Mouse (Mus musculus): ENCODE data around the gene Dna2. TPM values are rescaled to one million over a fixed set of nuclear protein-coding genes. Genes with fewer than 3 reads are reported as not detected.

Gene Dna2
- polyA plus RNA-seq, 1 experiment from 2014 or later, result 22.0 TPM

DNA sequence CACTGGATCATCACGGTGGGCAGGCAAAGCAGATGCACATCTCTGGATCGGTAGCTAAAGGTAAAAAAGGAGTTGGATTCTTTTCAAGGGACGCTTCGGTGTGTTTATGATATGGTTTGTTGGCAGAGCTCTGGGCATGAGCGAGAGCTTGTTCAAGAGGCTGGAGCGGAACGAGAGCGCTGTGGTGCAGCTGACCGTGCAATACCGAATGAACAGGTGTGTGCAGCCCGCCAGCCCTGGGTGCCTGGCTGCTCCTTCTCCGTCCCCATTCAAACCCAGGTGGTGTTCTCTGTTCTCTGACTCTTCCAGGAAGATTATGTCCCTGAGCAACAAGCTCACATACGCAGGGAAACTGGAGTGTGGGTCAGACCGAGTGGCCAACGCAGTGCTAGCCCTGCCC is 19.5 kb downstream of the Dna2 start:
- no peak for ATAC-seq (ENCODE audit: low FRiP score)
- WGBS, result 96% methylated on average over 15 of the region's 15 CpGs

DNA sequence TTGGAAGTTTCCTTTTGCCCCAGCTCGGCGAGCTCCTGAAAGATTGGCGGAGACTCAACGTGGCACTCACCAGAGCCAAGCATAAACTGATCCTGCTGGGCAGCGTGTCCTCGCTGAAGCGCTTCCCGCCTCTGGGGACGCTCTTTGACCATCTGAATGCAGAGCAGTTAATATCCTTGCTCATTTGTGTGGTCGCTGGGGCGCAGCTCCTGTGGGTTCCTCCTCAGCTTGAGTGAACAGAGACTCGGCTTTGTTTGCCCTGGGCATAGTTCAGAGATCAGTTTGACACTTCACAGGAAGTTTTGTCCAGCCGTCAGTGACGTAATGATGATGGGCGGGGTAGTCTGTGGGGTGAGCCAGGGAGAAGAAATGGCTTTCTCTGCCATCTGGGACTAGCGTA is 25.0 kb downstream of the Dna2 start:
- no peaks in the 10 kb centered on the region for H3K27me3 ChIP-seq (ENCODE audit: control insufficient read depth, insufficient read depth, low read length)
- no peaks in the 10 kb centered on the region for H3K9me3 ChIP-seq (ENCODE audit: control insufficient read depth, low read length)
- H3K27ac ChIP-seq (ENCODE audit: low read depth, low read length), result no peak overlapping the region
- no peaks in the 10 kb centered on the region for H3K4me1 ChIP-seq (ENCODE audit: control insufficient read depth, insufficient read depth, low read length)
- no peak for DNase-seq (ENCODE audit: low spot score, missing footprints)
- H3K9ac ChIP-seq (ENCODE audit: low read length), result no peak overlapping the region
- H3K36me3 ChIP-seq (ENCODE audit: control insufficient read depth, insufficient read depth, low read length), result peaks cover 13% of the 10 kb centered on the region; the same call in 1 of the 2 replicates
- no peak for ATAC-seq (ENCODE audit: low FRiP score)
- WGBS, result 79% methylated on average over 16 of the region's 16 CpGs
- H3K4me3 ChIP-seq (ENCODE audit: low read depth, low read length), result no peak overlapping the region
- H3K4me2 ChIP-seq, result no peak overlapping the region

More for the DNA sequence above, 19.5 kb downstream of the Dna2 start:
- no peak overlapping the region for H3K9ac ChIP-seq (ENCODE audit: low read length)
- no peaks in the 10 kb centered on the region for H3K27me3 ChIP-seq (ENCODE audit: control insufficient read depth, insufficient read depth, low read length)
- H3K36me3 ChIP-seq (ENCODE audit: control insufficient read depth, insufficient read depth, low read length), result peaks cover 30% of the 10 kb centered on the region
- no peak overlapping the region for H3K27ac ChIP-seq (ENCODE audit: low read depth, low read length)
- DNase-seq (ENCODE audit: low spot score, missing footprints), result no peak
- no peaks in the 10 kb centered on the region for H3K4me1 ChIP-seq (ENCODE audit: control insufficient read depth, insufficient read depth, low read length)
- no peak overlapping the region for H3K4me3 ChIP-seq (ENCODE audit: low read depth, low read length)
- H3K9me3 ChIP-seq (ENCODE audit: control insufficient read depth, low read length), result no peaks in the 10 kb centered on the region
- H3K4me2 ChIP-seq, result no peak overlapping the region

DNA sequence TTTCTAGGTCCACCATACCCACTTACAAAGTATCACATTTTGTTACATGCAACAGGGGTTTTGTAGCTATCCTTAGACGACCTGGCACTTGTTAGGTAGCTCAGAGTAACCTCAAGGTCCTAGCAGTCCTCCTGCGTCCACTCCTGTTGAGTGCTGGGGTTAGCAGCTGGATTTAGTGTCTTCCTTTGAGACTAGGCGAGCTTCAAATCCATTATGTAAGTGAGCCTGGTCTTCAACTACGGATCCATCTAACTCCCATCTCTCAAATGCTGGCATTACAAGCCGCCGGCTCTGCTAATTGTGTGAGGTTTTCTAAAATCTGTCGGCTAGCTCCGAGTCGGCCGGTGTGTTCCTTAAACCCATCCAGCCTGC is 32.8 kb downstream of the Dna2 start:
- Histone ChIP-seq H3K4me3 (ENCODE audit: low read depth, low read length) (peak overlapping the region; percentile 92), H3K4me2 (peak overlapping the region; percentile 71), H3K27me3 (ENCODE audit: control insufficient read depth, insufficient read depth, low read length) (no peaks in the 10 kb centered on the region), H3K27ac (ENCODE audit: low read depth, low read length) (peak overlapping the region; percentile 75; the same call in 1 of the 2 replicates), H3K9me3 (ENCODE audit: control insufficient read depth, low read length) (no peaks in the 10 kb centered on the region), H3K36me3 (ENCODE audit: control insufficient read depth, insufficient read depth, low read length) (peaks cover 3% of the 10 kb centered on the region; the same call in 1 of the 2 replicates), H3K9ac (ENCODE audit: low read length) (peak overlapping the region; percentile 94), H3K4me1 (ENCODE audit: control insufficient read depth, insufficient read depth, low read length) (peaks cover 8% of the 10 kb centered on the region)
- no peak for DNase-seq (ENCODE audit: low spot score, missing footprints)
- WGBS, result 8% methylated on average over 10 of the region's 10 CpGs
- ATAC-seq (ENCODE audit: low FRiP score), result peak; percentile 1; the same call in 1 of the 2 replicates

DNA sequence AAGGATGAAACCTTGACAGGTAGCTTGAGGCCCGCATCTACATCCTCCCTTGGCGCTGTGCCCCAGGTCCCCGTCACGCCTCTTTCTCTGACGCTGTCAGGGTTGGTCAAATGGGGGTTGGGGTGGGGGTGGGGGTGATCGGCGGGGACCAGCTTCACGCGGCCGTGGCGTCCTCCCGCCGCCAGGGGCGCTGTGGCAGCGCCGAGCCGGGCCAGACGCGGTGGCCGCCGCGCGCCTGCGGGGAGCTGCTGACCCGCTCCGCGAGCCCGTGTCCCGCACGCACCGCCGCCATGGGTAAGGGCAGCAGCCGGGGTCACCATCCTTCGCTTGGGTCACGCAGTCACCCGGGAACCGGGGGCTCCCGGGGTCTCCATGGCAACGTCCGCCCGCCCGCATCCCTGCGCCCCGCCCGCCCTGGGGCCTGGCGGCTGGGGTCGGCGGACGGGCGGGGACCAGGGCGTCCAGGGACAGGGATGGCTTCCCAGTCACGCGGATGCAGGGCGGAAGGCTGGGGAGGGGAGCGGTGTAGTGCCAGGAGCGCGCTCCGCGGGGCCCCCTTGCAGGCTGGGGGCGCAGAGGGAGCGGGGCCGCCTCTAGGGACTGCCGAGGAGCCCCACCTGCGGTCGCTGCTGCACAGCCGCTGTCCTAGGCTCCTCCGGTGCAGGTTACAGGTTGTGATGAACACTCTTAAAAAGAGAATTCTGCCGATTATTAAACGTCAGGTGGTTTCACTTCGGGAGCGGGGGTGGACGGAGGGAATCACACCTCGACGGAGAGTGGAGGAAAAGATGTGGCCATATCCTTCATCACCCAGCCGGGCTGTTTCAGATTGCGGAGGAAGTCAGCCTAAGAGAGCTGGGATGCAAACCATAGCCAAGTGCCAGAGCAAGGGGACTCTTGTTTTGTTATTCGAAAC is 33.5 kb downstream of the Dna2 start, which contains the start of gene Rufy2:
Gene Rufy2, plus strand, starts transcription at position 185 of the 916 bp plus-strand sequence.
- DNase-seq (ENCODE audit: low spot score, missing footprints), result peak; percentile 99
- WGBS, result under 1% methylated on average over 77 of the region's 77 CpGs
- peak within 1 kb of the TSS; percentile 75 for H3K27ac ChIP-seq (ENCODE audit: low read depth, low read length)

DNA sequence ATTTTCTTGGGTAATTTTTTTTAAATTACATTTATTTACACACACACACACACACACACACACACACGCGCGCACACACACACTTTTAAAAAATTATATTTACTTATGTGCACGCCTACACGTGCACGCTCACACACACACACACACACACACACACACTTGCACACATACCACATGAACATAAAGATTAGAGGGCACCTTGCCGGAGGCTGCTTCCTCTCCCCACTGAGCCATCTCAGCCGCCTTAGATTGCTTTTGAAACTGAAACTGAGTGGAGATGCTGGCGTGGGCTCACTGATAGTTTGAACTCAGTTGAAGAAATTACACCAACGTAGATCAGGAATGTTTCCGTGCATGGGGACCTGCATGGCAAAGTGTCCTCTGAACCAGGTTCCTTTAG is 37.2 kb downstream of the Dna2 start:
- Histone ChIP-seq H3K4me3 (ENCODE audit: low read depth, low read length) (no peak overlapping the region), H3K4me2 (no peak overlapping the region), H3K4me1 (ENCODE audit: control insufficient read depth, insufficient read depth, low read length) (peaks cover 8% of the 10 kb centered on the region), H3K9ac (ENCODE audit: low read length) (no peak overlapping the region), H3K27me3 (ENCODE audit: control insufficient read depth, insufficient read depth, low read length) (no peaks in the 10 kb centered on the region), H3K27ac (ENCODE audit: low read depth, low read length) (no peak overlapping the region), H3K36me3 (ENCODE audit: control insufficient read depth, insufficient read depth, low read length) (peaks cover 3% of the 10 kb centered on the region; the same call in 1 of the 2 replicates), H3K9me3 (ENCODE audit: control insufficient read depth, low read length) (no peaks in the 10 kb centered on the region)
- 95% methylated on average over 11 of the region's 11 CpGs for WGBS
- no peak for DNase-seq (ENCODE audit: low spot score, missing footprints)
- no peak for ATAC-seq (ENCODE audit: low FRiP score)

More for the DNA sequence above, 33.5 kb downstream of the Dna2 start, which contains the start of gene Rufy2:
- Histone ChIP-seq H3K9ac (ENCODE audit: low read length) (peak within 1 kb of the TSS; percentile 94), H3K36me3 (ENCODE audit: control insufficient read depth, insufficient read depth, low read length) (peaks cover 3% of the 10 kb centered on the region; the same call in 1 of the 2 replicates), H3K9me3 (ENCODE audit: control insufficient read depth, low read length) (no peaks in the 10 kb centered on the region), H3K27me3 (ENCODE audit: control insufficient read depth, insufficient read depth, low read length) (no peaks in the 10 kb centered on the region), H3K4me2 (peak within 1 kb of the TSS; percentile 71), H3K4me3 (ENCODE audit: low read depth, low read length) (peak within 1 kb of the TSS; percentile 92), H3K4me1 (ENCODE audit: control insufficient read depth, insufficient read depth, low read length) (peaks cover 8% of the 10 kb centered on the region)
- ATAC-seq (ENCODE audit: low FRiP score), result peak; percentile 95

DNA sequence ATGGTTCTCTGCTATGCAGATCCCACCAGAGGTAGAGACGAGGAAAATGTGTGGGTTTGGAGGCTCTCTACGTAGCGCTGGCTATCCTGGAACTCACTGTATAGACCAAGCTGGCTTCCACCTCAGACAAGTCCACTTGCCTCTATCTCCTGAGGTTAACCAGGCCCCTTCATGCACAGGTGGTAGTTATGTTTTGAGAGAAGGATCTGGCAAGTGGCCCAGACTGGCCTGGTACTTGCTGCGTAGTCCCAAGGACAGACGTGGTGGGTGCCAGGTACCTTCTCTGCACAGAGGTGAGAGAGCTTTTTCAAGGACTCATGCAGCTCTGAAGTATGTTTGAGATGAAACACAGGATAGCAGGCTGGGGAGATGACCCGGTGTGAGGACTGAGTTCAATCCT is 37.7 kb downstream of the Dna2 start:
- no peak for ATAC-seq (ENCODE audit: low FRiP score)
- peaks cover 3% of the 10 kb centered on the region; the same call in 1 of the 2 replicates for H3K36me3 ChIP-seq (ENCODE audit: control insufficient read depth, insufficient read depth, low read length)
- WGBS, result 95% methylated on average over 6 of the region's 6 CpGs

DNA sequence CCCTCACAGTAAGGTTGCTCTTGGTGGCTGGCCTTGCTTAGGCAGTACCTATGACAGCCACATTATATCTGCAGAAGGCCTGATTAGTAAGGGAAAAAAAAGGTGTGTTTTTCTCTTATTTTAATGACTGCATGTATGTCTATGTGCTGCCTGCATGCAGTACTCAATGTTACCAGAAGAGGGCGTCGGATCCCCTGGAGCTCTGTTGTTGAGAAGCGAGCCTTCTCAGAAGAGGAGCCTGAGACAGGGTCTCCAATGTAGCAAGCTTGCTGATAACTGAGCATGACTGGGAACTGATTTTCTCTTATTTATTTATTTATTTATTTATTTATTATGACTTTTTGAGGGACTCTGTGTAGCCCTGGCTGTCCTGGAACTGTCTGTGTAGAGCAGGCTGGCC is 40.5 kb downstream of the Dna2 start:
- no peak overlapping the region for H3K27ac ChIP-seq (ENCODE audit: low read depth, low read length)
- H3K9me3 ChIP-seq (ENCODE audit: control insufficient read depth, low read length), result no peaks in the 10 kb centered on the region
- no peaks in the 10 kb centered on the region for H3K4me1 ChIP-seq (ENCODE audit: control insufficient read depth, insufficient read depth, low read length)
- no peak overlapping the region for H3K4me2 ChIP-seq
- H3K36me3 ChIP-seq (ENCODE audit: control insufficient read depth, insufficient read depth, low read length), result peaks cover 3% of the 10 kb centered on the region
- WGBS, result 19% methylated on average over 3 of the region's 3 CpGs
- peak; percentile 91 for DNase-seq (ENCODE audit: low spot score, missing footprints)
- H3K4me3 ChIP-seq (ENCODE audit: low read depth, low read length), result no peak overlapping the region
- no peaks in the 10 kb centered on the region for H3K27me3 ChIP-seq (ENCODE audit: control insufficient read depth, insufficient read depth, low read length)
- ATAC-seq (ENCODE audit: low FRiP score), result 0 out of 2 replicates have a peak, but pooled peaks have one; percentile 42
- H3K9ac ChIP-seq (ENCODE audit: low read length), result no peak overlapping the region

More for the DNA sequence above, 37.7 kb downstream of the Dna2 start:
- Histone ChIP-seq H3K27ac (ENCODE audit: low read depth, low read length) (no peak overlapping the region), H3K4me1 (ENCODE audit: control insufficient read depth, insufficient read depth, low read length) (peaks cover 7% of the 10 kb centered on the region), H3K27me3 (ENCODE audit: control insufficient read depth, insufficient read depth, low read length) (no peaks in the 10 kb centered on the region), H3K4me2 (no peak overlapping the region), H3K9ac (ENCODE audit: low read length) (no peak overlapping the region), H3K4me3 (ENCODE audit: low read depth, low read length) (no peak overlapping the region), H3K9me3 (ENCODE audit: control insufficient read depth, low read length) (no peaks in the 10 kb centered on the region)
- DNase-seq (ENCODE audit: low spot score, missing footprints), result no peak

DNA sequence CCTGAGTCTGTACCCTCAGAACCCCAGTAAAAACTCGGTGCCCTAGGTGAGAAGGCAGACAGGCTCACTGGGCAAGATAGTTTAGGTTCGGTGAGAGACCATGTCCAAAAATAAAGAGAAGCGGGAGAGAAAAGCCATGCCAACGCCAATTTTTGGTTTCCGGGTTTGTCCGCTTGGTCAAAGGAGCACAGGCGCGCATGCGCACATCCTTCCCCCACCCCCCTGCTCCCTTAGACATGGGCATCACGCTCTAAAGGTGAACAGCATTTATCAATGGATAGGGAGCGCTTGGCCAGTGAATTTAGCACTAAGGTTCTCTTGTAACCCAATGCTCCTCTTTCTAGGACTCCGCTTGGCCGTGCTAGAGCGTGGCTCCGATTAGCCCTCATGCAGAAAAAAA is 43.8 kb downstream of the Dna2 start:
- H3K4me1 ChIP-seq (ENCODE audit: control insufficient read depth, insufficient read depth, low read length), result no peaks in the 10 kb centered on the region
- WGBS, result 90% methylated on average over 15 of the region's 15 CpGs
- H3K9ac ChIP-seq (ENCODE audit: low read length), result no peak overlapping the region
- H3K9me3 ChIP-seq (ENCODE audit: control insufficient read depth, low read length), result no peaks in the 10 kb centered on the region
- no peak overlapping the region for H3K4me3 ChIP-seq (ENCODE audit: low read depth, low read length)
- H3K27ac ChIP-seq (ENCODE audit: low read depth, low read length), result no peak overlapping the region
- H3K27me3 ChIP-seq (ENCODE audit: control insufficient read depth, insufficient read depth, low read length), result no peaks in the 10 kb centered on the region
- ATAC-seq (ENCODE audit: low FRiP score), result no peak
- peaks cover 12% of the 10 kb centered on the region for H3K36me3 ChIP-seq (ENCODE audit: control insufficient read depth, insufficient read depth, low read length)
- no peak for DNase-seq (ENCODE audit: low spot score, missing footprints)
- H3K4me2 ChIP-seq, result no peak overlapping the region

DNA sequence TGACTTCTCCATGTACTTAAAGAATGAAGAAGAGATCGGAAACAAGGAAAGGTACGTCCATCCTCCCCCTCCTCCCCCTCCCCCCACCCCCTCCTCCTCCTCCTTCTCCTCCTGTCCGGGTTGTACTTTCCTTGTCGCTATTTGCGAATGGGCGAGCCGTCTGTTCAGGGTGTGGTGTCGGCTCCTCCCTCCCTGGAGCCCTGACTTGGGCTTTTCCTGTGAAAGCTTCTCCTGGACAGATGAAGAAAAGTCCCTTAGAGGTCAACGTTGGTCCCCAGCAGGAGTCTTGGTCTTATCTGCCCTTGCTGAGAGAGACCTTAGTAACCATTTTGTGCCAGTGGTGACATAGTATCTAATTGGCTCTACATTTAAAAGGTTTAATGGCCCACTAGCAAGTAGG is 47.2 kb downstream of the Dna2 start:
- Histone ChIP-seq H3K9ac (ENCODE audit: low read length) (no peak overlapping the region), H3K4me1 (ENCODE audit: control insufficient read depth, insufficient read depth, low read length) (no peaks in the 10 kb centered on the region), H3K27ac (ENCODE audit: low read depth, low read length) (no peak overlapping the region), H3K4me3 (ENCODE audit: low read depth, low read length) (no peak overlapping the region), H3K9me3 (ENCODE audit: control insufficient read depth, low read length) (no peaks in the 10 kb centered on the region), H3K27me3 (ENCODE audit: control insufficient read depth, insufficient read depth, low read length) (no peaks in the 10 kb centered on the region), H3K4me2 (no peak overlapping the region), H3K36me3 (ENCODE audit: control insufficient read depth, insufficient read depth, low read length) (peaks cover 27% of the 10 kb centered on the region)
- WGBS, result 95% methylated on average over 4 of the region's 9 CpGs
- ATAC-seq (ENCODE audit: low FRiP score), result no peak
- no peak for DNase-seq (ENCODE audit: low spot score, missing footprints)

All from midbrain, embryonic 11.5 days (tissue).